Mouse (Mus musculus) CH12.LX (cell line): Measurements from ENCODE around the gene Rrm2.

ENCODE experiments used
- E2F4 ChIP-seq: IDR thresholded peaks from 2 replicates; pipeline ENCODE4 v1.6.1; 2011; ENCODE audit warnings: low read depth, low read length, improper control_type of control experiment; ENCODE audit not compliant: insufficient replicate concordance
- EP300 ChIP-seq: IDR thresholded peaks from 2 replicates; pipeline ENCODE4 v1.6.1; 2011; ENCODE audit warnings: low read length, improper control_type of control experiment
- MAZ ChIP-seq: IDR thresholded peaks from 2 replicates; pipeline ENCODE4 v1.6.1; 2012; ENCODE audit warnings: low read depth, mild to moderate bottlenecking, inconsistent platforms, low read length, improper control_type of control experiment, moderate library complexity
- MXI1 ChIP-seq: IDR thresholded peaks from 2 replicates; pipeline ENCODE4 v1.6.1; 2011; ENCODE audit warnings: mild to moderate bottlenecking, low read depth, low read length, improper control_type of control experiment
- POLR2A ChIP-seq: IDR thresholded peaks from 2 replicates; pipeline ENCODE4 v1.6.1; 2011; ENCODE audit warnings: low read depth, mild to moderate bottlenecking, improper control_type of control experiment, low read length
- POLR2AphosphoS2 ChIP-seq: IDR thresholded peaks from 2 replicates; pipeline ENCODE4 v1.6.1; 2011; ENCODE audit warnings: low read depth, low read length, improper control_type of control experiment
- SMC3 ChIP-seq: IDR thresholded peaks from 2 replicates; pipeline ENCODE4 v1.6.1; 2011; ENCODE audit warnings: low read depth, low read length, improper control_type of control experiment

DNA sequence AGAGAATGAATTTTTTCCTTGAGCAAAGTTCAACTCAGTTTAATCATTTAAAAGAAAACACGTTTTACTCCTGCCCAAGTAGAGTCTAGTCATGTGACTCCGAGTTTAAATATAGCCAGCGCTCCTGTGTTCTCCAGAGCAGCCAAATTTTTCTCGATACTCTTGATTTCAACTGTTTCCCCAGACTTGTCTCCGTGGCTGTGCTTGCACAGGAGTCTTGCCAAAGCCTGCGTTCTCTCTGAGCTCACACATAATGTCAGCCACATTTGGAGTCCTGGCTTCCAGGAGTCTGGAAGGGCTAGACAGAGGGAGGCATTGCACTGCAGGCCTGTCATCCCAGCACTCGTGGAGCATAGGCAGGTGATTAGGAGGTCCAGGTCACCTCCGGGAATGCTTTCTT, 25.5 kb upstream of the Rrm2 start:
- TF ChIP-seq POLR2AphosphoS2: no peak
- no peak for TF ChIP-seq MXI1
- TF ChIP-seq EP300: no peak
- TF ChIP-seq POLR2A: no peak
- TF ChIP-seq SMC3: no peak
- TF ChIP-seq MAZ: no peak
- no peak for TF ChIP-seq E2F4
